11 mouse cellular contexts compared by ENCODE assay signal in genomic region chr1:166280566-166280965, GRCm38 (mm10). TPM values are rescaled to one million over a fixed set of nuclear protein-coding genes. Genes with fewer than 3 reads are reported as not detected.
DNase-seq lines count a peak whose midpoint lies in the region; ATAC-seq and TF ChIP-seq lines count a peak whose summit lies in the region.
"Had no signal": no experiment of that assay in that cellular context is flagged by ENCODE, and none has a peak within 500 bp of the region (broad histone marks: within the 10 kb centered on the region; RNA-seq: fewer than 3 reads in every experiment).

No protein-coding gene starts in this region.

- WGBS in heart, embryonic 10.5 days, result 11% methylated on average over 1 of the region's 1 CpGs
- WGBS in forebrain, postnatal 0 days, result 6% methylated on average over 1 of the region's 1 CpGs
- 0% methylated on average over 1 of the region's 1 CpGs for WGBS in neural tube, embryonic 15.5 days
- 29% methylated on average over 1 of the region's 1 CpGs for WGBS in heart, adult 2 months
- WGBS in intestine, embryonic 15.5 days, result 19% methylated on average over 1 of the region's 1 CpGs

- no peak overlapping the region for H3K4me3 ChIP-seq in heart, embryonic 10.5 days
- no peak overlapping the region for H3K4me3 ChIP-seq in forebrain, postnatal 0 days (ENCODE audit: low read depth, low read length)
- H3K4me3 ChIP-seq in neural tube, embryonic 15.5 days (replicated peaks), result no peak overlapping the region
- H3K4me3 ChIP-seq in heart, adult 2 months, result no peak overlapping the region
- H3K4me3 ChIP-seq in intestine, embryonic 15.5 days (replicated peaks), result no peak overlapping the region
- H3K4me3 ChIP-seq: embryonic facial prominence, embryonic 15.5 days; limb, embryonic 15.5 days; stomach, embryonic 15.5 days had no signal

- peaks cover 24% of the 10 kb centered on the region for H3K4me1 ChIP-seq in heart, embryonic 10.5 days
- peaks cover 52% of the 10 kb centered on the region for H3K4me1 ChIP-seq in forebrain, postnatal 0 days (ENCODE audit: insufficient read depth)
- H3K4me1 ChIP-seq in neural tube, embryonic 15.5 days, result peaks cover 62% of the 10 kb centered on the region
- peaks cover 1% of the 10 kb centered on the region; the same call in 1 of the 2 replicates for H3K4me1 ChIP-seq in heart, adult 2 months (ENCODE audit: control insufficient read depth, insufficient read depth, low read length)
- peaks cover 4% of the 10 kb centered on the region for H3K4me1 ChIP-seq in intestine, embryonic 15.5 days (replicated peaks)

- no peaks in the 10 kb centered on the region for H3K79me2 ChIP-seq in heart, adult 2 months (replicated peaks; ENCODE audit: control insufficient read depth, insufficient read depth, low read length)

- 0 out of 2 replicates have a peak overlapping the region, but pooled peaks have one; percentile 1 for H3K27ac ChIP-seq in heart, embryonic 10.5 days
- peak overlapping the region; percentile 77 for H3K27ac ChIP-seq in forebrain, postnatal 0 days (ENCODE audit: low read depth, low read length)
- peak overlapping the region; percentile 78 for H3K27ac ChIP-seq in neural tube, embryonic 15.5 days (replicated peaks)
- H3K27ac ChIP-seq in heart, adult 2 months, result no peak overlapping the region
- no peak overlapping the region for H3K27ac ChIP-seq in intestine, embryonic 15.5 days
- H3K27ac ChIP-seq: embryonic facial prominence, embryonic 15.5 days; limb, embryonic 15.5 days; stomach, embryonic 15.5 days had no signal

- H3K27me3 ChIP-seq in heart, embryonic 10.5 days (ENCODE audit: insufficient read depth, poor library complexity, severe bottlenecking), result no peaks in the 10 kb centered on the region
- H3K27me3 ChIP-seq in forebrain, postnatal 0 days (ENCODE audit: insufficient read depth, low read length), result no peaks in the 10 kb centered on the region
- no peaks in the 10 kb centered on the region for H3K27me3 ChIP-seq in neural tube, embryonic 15.5 days (replicated peaks)
- H3K27me3 ChIP-seq in heart, adult 2 months (ENCODE audit: control insufficient read depth, insufficient read depth, low read length), result no peaks in the 10 kb centered on the region; the same call in 1 of the 2 replicates
- no peaks in the 10 kb centered on the region for H3K27me3 ChIP-seq in intestine, embryonic 15.5 days (replicated peaks)
- H3K27me3 ChIP-seq: embryonic facial prominence, embryonic 15.5 days; limb, embryonic 15.5 days; stomach, embryonic 15.5 days had no signal

- no peaks in the 10 kb centered on the region for H3K9me3 ChIP-seq in heart, embryonic 10.5 days
- H3K9me3 ChIP-seq in forebrain, postnatal 0 days (ENCODE audit: low read length), result no peaks in the 10 kb centered on the region
- no peaks in the 10 kb centered on the region for H3K9me3 ChIP-seq in neural tube, embryonic 15.5 days (replicated peaks)
- no peaks in the 10 kb centered on the region for H3K9me3 ChIP-seq in intestine, embryonic 15.5 days
- H3K9me3 ChIP-seq: embryonic facial prominence, embryonic 15.5 days; limb, embryonic 15.5 days; stomach, embryonic 15.5 days had no signal

- TF ChIP-seq CTCF in forebrain, postnatal 0 days (IDR thresholded peaks at IDR 0.05; ENCODE audit: low read depth), result no peak
- TF ChIP-seq CTCF in heart, adult 2 months (IDR thresholded peaks at IDR 0.05), result no peak

- no peak overlapping the region for H3K9ac ChIP-seq in forebrain, postnatal 0 days
- H3K9ac ChIP-seq in neural tube, embryonic 15.5 days (replicated peaks), result no peak overlapping the region
- no peak overlapping the region for H3K9ac ChIP-seq in heart, adult 2 months (ENCODE audit: low read depth, low read length)
- H3K9ac ChIP-seq in intestine, embryonic 15.5 days, result no peak overlapping the region
- H3K9ac ChIP-seq: embryonic facial prominence, embryonic 15.5 days; limb, embryonic 15.5 days; stomach, embryonic 15.5 days had no signal

- ATAC-seq in forebrain, postnatal 0 days, result peak; percentile 86
- ATAC-seq in neural tube, embryonic 15.5 days (ENCODE audit: low FRiP score), result peak; percentile 80
- no peak for ATAC-seq in intestine, embryonic 15.5 days

- DNase-seq in heart, embryonic 10.5 days (ENCODE audit: low spot score), result no peak
- DNase-seq in heart, adult 8-10 months (ENCODE audit: low spot score), result no peak
- peak; percentile 16 for DNase-seq in cerebellum, adult 8-10 months
- peak; percentile 88 for DNase-seq in forebrain, postnatal 0 days
- DNase-seq in left cerebral cortex, postnatal 10 days (ENCODE audit: extremely low spot score in 1 of 2, low spot score in 2 of 2), result peak; percentile 68 to 87
- DNase-seq in heart, adult 2 months, result no peak

- intact Hi-C loops in left cerebral cortex, postnatal 10 days (cut with DNase I), result no loop called here
- intact Hi-C loops in heart, adult 2 months (cut with DNase I), result no loop called here

- TF ChIP-seq EP300 in heart, adult 2 months (IDR thresholded peaks at IDR 0.05; ENCODE audit: insufficient read depth, low read depth, low read length), result no peak

- TF ChIP-seq POLR2A in heart, adult 2 months (IDR thresholded peaks at IDR 0.05; ENCODE audit: insufficient read depth, low read depth, low read length), result no peak

- H3K4me2 ChIP-seq in forebrain, postnatal 0 days (ENCODE audit: low read depth), result peak overlapping the region; percentile 1; the same call in 1 of the 2 replicates
- 0 out of 2 replicates have a peak overlapping the region, but pooled peaks have one; percentile 6 for H3K4me2 ChIP-seq in neural tube, embryonic 15.5 days
- H3K4me2 ChIP-seq in intestine, embryonic 15.5 days (replicated peaks), result no peak overlapping the region
- H3K4me2 ChIP-seq: embryonic facial prominence, embryonic 15.5 days; limb, embryonic 15.5 days; stomach, embryonic 15.5 days had no signal

- H3K36me3 ChIP-seq in heart, embryonic 10.5 days, result no peaks in the 10 kb centered on the region
- no peaks in the 10 kb centered on the region for H3K36me3 ChIP-seq in forebrain, postnatal 0 days (ENCODE audit: insufficient read depth)
- H3K36me3 ChIP-seq in neural tube, embryonic 15.5 days, result no peaks in the 10 kb centered on the region
- no peaks in the 10 kb centered on the region for H3K36me3 ChIP-seq in heart, adult 2 months (ENCODE audit: control insufficient read depth, insufficient read depth, low read length)
- H3K36me3 ChIP-seq in intestine, embryonic 15.5 days, result no peaks in the 10 kb centered on the region
- H3K36me3 ChIP-seq: embryonic facial prominence, embryonic 15.5 days; limb, embryonic 15.5 days; stomach, embryonic 15.5 days had no signal

RNA-seq across cellular contexts. Expression of gene Ildr2, which starts 26.6 kb away (rescaled TPM):
- polyA plus RNA-seq in heart, embryonic 10.5 days (2016; fragmentation: Nextera tagmentation; extraction: Ambion mirVana), result 1.4 and 1.5 TPM in 2 replicates
- 1 to 10 TPM; 2.7 to 3.2 (median 2.9) TPM for total RNA-seq in heart, adult 8-10 months (2022)
- 24.4 and 38.1 TPM in 2 replicates for total RNA-seq in forebrain, postnatal 0 days (2014; rRNA removed)
- polyA plus RNA-seq in forebrain, postnatal 0 days (2015; fragmentation: Nextera tagmentation; extraction: Ambion mirVana), result 3.2 and 6.4 TPM in 2 replicates
- total RNA-seq in left cerebral cortex, postnatal 10 days (2021), result 100 to 1,000 TPM; 147 to 154 TPM
- polyA plus RNA-seq in neural tube, embryonic 15.5 days (2015; fragmentation: Nextera tagmentation; extraction: Ambion mirVana), result 2.8 and 3.0 TPM in 2 replicates
- 1 to 10 TPM; 2.4 to 2.9 TPM for total RNA-seq in heart, adult 2 months (2021)
- polyA plus RNA-seq in heart, adult 2 months (2012; rRNA removed), result 0.25 and 1.00 TPM in 2 replicates
- polyA plus RNA-seq in intestine, embryonic 15.5 days (2015; fragmentation: Nextera tagmentation; extraction: Ambion mirVana), result 0.67 and 0.81 TPM in 2 replicates

RNA-seq across cellular contexts. Expression of gene Mael, which starts 42.0 kb away (rescaled TPM):
- 0.09 and 0.11 TPM in 2 replicates for polyA plus RNA-seq in heart, embryonic 10.5 days (2016; fragmentation: Nextera tagmentation; extraction: Ambion mirVana)
- total RNA-seq in heart, adult 8-10 months (2022), result not detected
- 0.10 TPM in 1 of 2 replicates, not detected in the other for total RNA-seq in forebrain, postnatal 0 days (2014; rRNA removed)
- polyA plus RNA-seq in forebrain, postnatal 0 days (2015; fragmentation: Nextera tagmentation; extraction: Ambion mirVana), result not detected in 2 replicates
- under 1 TPM in 1 of 2 experiments, not detected in 1; 0.43 TPM for total RNA-seq in left cerebral cortex, postnatal 10 days (2021)
- polyA plus RNA-seq in neural tube, embryonic 15.5 days (2015; fragmentation: Nextera tagmentation; extraction: Ambion mirVana), result 0.22 TPM in 1 of 2 replicates, not detected in the other
- total RNA-seq in heart, adult 2 months (2021), result not detected
- 0.18 and 0.26 TPM in 2 replicates for polyA plus RNA-seq in heart, adult 2 months (2012; rRNA removed)
- not detected in 2 replicates for polyA plus RNA-seq in intestine, embryonic 15.5 days (2015; fragmentation: Nextera tagmentation; extraction: Ambion mirVana)
- polyA plus RNA-seq: embryonic facial prominence, embryonic 15.5 days; stomach, embryonic 15.5 days had no signal

Comparison
In these comparisons a context has a peak if more than half of its experiments do, and no peak if none do; other contexts are left out.
1. H3K27ac ChIP-seq: peak in heart, embryonic 10.5 days (single experiment), forebrain, postnatal 0 days (single experiment) and neural tube, embryonic 15.5 days (single experiment); none in heart, adult 2 months (single experiment) and intestine, embryonic 15.5 days (single experiment).
2. DNase-seq: peak in cerebellum, adult 8-10 months (single experiment), forebrain, postnatal 0 days (single experiment) and left cerebral cortex, postnatal 10 days (2 of 2); none in heart, embryonic 10.5 days (single experiment), heart, adult 8-10 months (single experiment) and heart, adult 2 months (0 of 2).